8 mouse cellular contexts compared by ENCODE assay signal in genomic region chr6:117675059-117675800, GRCm38 (mm10).
DNase-seq lines count a peak whose midpoint lies in the region; ATAC-seq and TF ChIP-seq lines count a peak whose summit lies in the region.

No protein-coding gene starts in this region.

- H3K4me2 ChIP-seq in liver, embryonic 14.5 days (ENCODE audit: low read depth), result no peak overlapping the region

- no peaks in the 10 kb centered on the region for H3K9me3 ChIP-seq in liver, embryonic 14.5 days (ENCODE audit: control insufficient read depth, low read length)

- H3K27me3 ChIP-seq in liver, embryonic 14.5 days (ENCODE audit: control insufficient read depth, insufficient read depth, low read length), result no peaks in the 10 kb centered on the region

- H3K4me1 ChIP-seq in bone marrow, adult 2 months (ENCODE audit: control insufficient read depth, insufficient read depth, low read length), result peaks cover 11% of the 10 kb centered on the region
- no peaks in the 10 kb centered on the region for H3K4me1 ChIP-seq in liver, embryonic 14.5 days (replicated peaks; ENCODE audit: control insufficient read depth in 2 of 2, insufficient read depth in 2 of 2, low read length in 1 of 2)

- TF ChIP-seq EP300 in liver, embryonic 14.5 days (IDR thresholded peaks at IDR 0.05; ENCODE audit: low read depth), result no peak

- no peak overlapping the region for H3K9ac ChIP-seq in liver, embryonic 14.5 days (replicated peaks)

- H3K27ac ChIP-seq in bone marrow, adult 2 months (ENCODE audit: control insufficient read depth, insufficient read depth, low read depth, low read length, poor library complexity), result peak overlapping the region; percentile 80
- H3K27ac ChIP-seq in liver, embryonic 14.5 days, result no peak overlapping the region

- 32% methylated on average over 15 of the region's 15 CpGs for WGBS in bone marrow, adult 2 months
- WGBS in liver, embryonic 14.5 days (ENCODE audit: insufficient replicate concordance), result 29% methylated on average over 15 of the region's 15 CpGs

- TF ChIP-seq POLR2A in bone marrow, adult 2 months (IDR thresholded peaks at IDR 0.05; ENCODE audit: borderline replicate concordance, control insufficient read depth, low read depth, low read length), result no peak

- no peaks in the 10 kb centered on the region for H3K36me3 ChIP-seq in liver, embryonic 14.5 days (replicated peaks; ENCODE audit: control insufficient read depth, insufficient read depth, low read depth)

- DNase-seq in adrenal gland, adult 2 months, result peak; percentile 12
- no peak for DNase-seq in adrenal gland, postnatal 4 days (ENCODE audit: low spot score in 2 of 2)
- peak; percentile 32 to 37 for DNase-seq in layer of hippocampus, postnatal 10 days (ENCODE audit: low spot score in 2 of 2)
- DNase-seq in layer of hippocampus, postnatal 36 days, result no peak
- DNase-seq in liver, embryonic 14.5 days (ENCODE audit: low read depth in 3 of 3, low spot score in 3 of 3), result peak in 2 of 3 experiments; percentile 7 to 20
- DNase-seq in testis, postnatal 10 days (ENCODE audit: low spot score), result peak; percentile 64
- DNase-seq in layer of hippocampus, adult 8-10 months (ENCODE audit: low spot score in 2 of 2), result no peak

- no peak for ATAC-seq in liver, embryonic 14.5 days (ENCODE audit: insufficient read depth)

- no peak overlapping the region for H3K4me3 ChIP-seq in bone marrow, adult 2 months (replicated peaks; ENCODE audit: control insufficient read depth, low read depth, low read length)
- H3K4me3 ChIP-seq in liver, embryonic 14.5 days (ENCODE audit: insufficient read depth in 1 of 2, low read depth in 2 of 2, low read length in 2 of 2), result no peak overlapping the region

- TF ChIP-seq CTCF in bone marrow, adult 2 months (IDR thresholded peaks at IDR 0.05; ENCODE audit: control insufficient read depth, insufficient read depth, low read length), result peak; percentile 86
- TF ChIP-seq CTCF in liver, embryonic 14.5 days (IDR thresholded peaks at IDR 0.05; ENCODE audit: low read depth), result peak; percentile 95

Comparison
In these comparisons a context has a peak if more than half of its experiments do, and no peak if none do; other contexts are left out.
1. DNase-seq: peak in adrenal gland, adult 2 months (single experiment), layer of hippocampus, postnatal 10 days (2 of 2), liver, embryonic 14.5 days (2 of 3) and testis, postnatal 10 days (single experiment); none in adrenal gland, postnatal 4 days (0 of 2), layer of hippocampus, postnatal 36 days (0 of 2) and layer of hippocampus, adult 8-10 months (0 of 2).